Mouse (Mus musculus): ENCODE measurements around the gene Fkbp1b.

DNA sequence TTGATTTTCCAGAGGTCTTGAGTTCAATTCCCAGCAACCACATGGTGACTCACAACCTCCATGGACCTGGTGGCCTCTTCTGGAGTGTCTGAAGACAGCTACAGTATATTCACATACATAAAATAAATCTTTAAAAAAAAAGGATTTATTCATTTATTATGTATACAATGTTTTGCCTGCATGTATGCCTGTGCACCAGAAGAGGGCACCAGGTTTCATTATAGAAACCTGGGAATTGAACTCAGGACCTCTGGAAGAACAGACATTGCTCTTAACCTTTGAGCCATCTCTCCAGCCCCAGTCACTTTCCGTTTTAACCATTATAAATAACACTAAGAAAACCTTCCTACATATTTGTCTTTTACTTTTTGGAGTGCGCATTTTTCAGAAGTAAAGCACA, 15.4 kb upstream of the Fkbp1b start:
- no peak for TF ChIP-seq CTCF (IDR thresholded peaks at IDR 0.05; ENCODE audit: extremely low read depth, insufficient read depth, insufficient read length, insufficient replicate concordance)
- no peak for TF ChIP-seq POLR2A (IDR thresholded peaks at IDR 0.05; ENCODE audit: low read depth, low read length)
